Mouse (Mus musculus) midbrain, postnatal 0 days (tissue): ENCODE results near the gene A930017K11Rik. TPM values are rescaled to one million over a fixed set of nuclear protein-coding genes. Genes with fewer than 3 reads are reported as not detected.

ENCODE experiments used
- ATAC-seq: fragments of 200-750 bp; cut with Nextera tagmentation; 2 replicates; pipeline ENCODE4 v1.8.0; 2017; ENCODE audit warnings: moderate number of reproducible peaks, mild to moderate bottlenecking, moderate TSS enrichment, moderate library complexity; ENCODE audit not compliant: low FRiP score
- DNase-seq: peaks from one replicate; pipeline ENCODE4 v3.0.0-alpha.2; 2015; ENCODE audit warnings: low spot score
- H3K27ac ChIP-seq: fragments of 300-500 bp; sonication (generic); 2 replicates; pipeline ENCODE4 v1.5.1; 2014; ENCODE audit warnings: low read depth, mild to moderate bottlenecking, low read length, mixed read lengths
- H3K27me3 ChIP-seq: fragments of 300-500 bp; sonication (generic); 2 replicates; pipeline ENCODE4 v1.6.1; 2014; ENCODE audit warnings: low read length, control low read depth, mixed read lengths; ENCODE audit not compliant: insufficient read depth
- H3K36me3 ChIP-seq: fragments of 300-500 bp; sonication (generic); 2 replicates; pipeline ENCODE4 v1.6.1; 2014; ENCODE audit warnings: low read length, control low read depth, mixed read lengths; ENCODE audit not compliant: insufficient read depth
- H3K4me1 ChIP-seq: fragments of 300-500 bp; sonication (generic); 2 replicates; pipeline ENCODE4 v1.6.1; 2014; ENCODE audit warnings: mild to moderate bottlenecking, control low read depth, antibody characterized with exemption, low read length, mixed read lengths; ENCODE audit not compliant: insufficient read depth
- H3K4me2 ChIP-seq: fragments of 300-500 bp; sonication (generic); 2 replicates; pipeline ENCODE4 v1.6.1; 2014; ENCODE audit warnings: low read depth, mild to moderate bottlenecking, low read length, mixed read lengths; ENCODE audit not compliant: poor library complexity, severe bottlenecking
- H3K4me3 ChIP-seq: fragments of 300-500 bp; sonication (generic); 2 replicates; pipeline ENCODE4 v1.5.1; 2014; ENCODE audit warnings: low read depth, mild to moderate bottlenecking, low read length, moderate library complexity
- H3K9ac ChIP-seq: fragments of 300-500 bp; sonication (generic); replicated peaks from 2 replicates; pipeline ENCODE4 v1.6.1; 2014; ENCODE audit warnings: mild to moderate bottlenecking, low read length, moderate library complexity, mixed read lengths; ENCODE audit not compliant: poor library complexity, severe bottlenecking
- H3K9me3 ChIP-seq: fragments of 300-500 bp; sonication (generic); 2 replicates; pipeline ENCODE4 v1.6.1; 2016; ENCODE audit warnings: low read length, control low read depth
- CTCF ChIP-seq: IDR thresholded peaks from 2 replicates; pipeline ENCODE4 v1.5.1; 2016; ENCODE audit warnings: antibody characterized with exemption, mild to moderate bottlenecking
- WGBS: fragments of 180-500 bp; shearing (Covaris S2); extraction: QIAGEN DNeasy Blood & Tissue Kit; methylation state at CpG from one replicate; pipeline ENCODE4 v1.1.7; 2014; 5-methylcytosine and 5-hydroxymethylcytosine counted together
- polyA plus RNA-seq: library from polyadenylated mRNA; unstranded; fragments of >200 nt; fragmentation: Nextera tagmentation; extraction: Ambion mirVana; gene quantifications from 2 replicates; pipeline ENCODE4 v1.2.1, GENCODE M21; 2015
- total RNA-seq: library from RNA; depleted of rRNA; stranded (reverse); fragments of >200 nt; gene quantifications from 2 replicates; pipeline ENCODE4 v1.2.3, GENCODE M21; 2014; rRNA removed

The A930017K11Rik gene
- total and polyA plus RNA-seq, 2 experiments from 2014 or later, result 3.7 to 4.1 TPM

- H3K27ac ChIP-seq, result no peak overlapping the region
- H3K4me2 ChIP-seq, result no peak overlapping the region
- no peaks in the 10 kb centered on the region for H3K9me3 ChIP-seq
- no peaks in the 10 kb centered on the region for H3K36me3 ChIP-seq
- H3K9ac ChIP-seq, result no peak overlapping the region
- H3K27me3 ChIP-seq, result no peaks in the 10 kb centered on the region
- H3K4me3 ChIP-seq, result no peak overlapping the region
- WGBS, result 91% methylated on average over 4 of the region's 4 CpGs
- ATAC-seq, result no peak
- no peaks in the 10 kb centered on the region for H3K4me1 ChIP-seq
- DNase-seq, result no peak
- no peak for TF ChIP-seq CTCF
These were observed 40.5 kb downstream of the A930017K11Rik start for GRCm38 (mm10) chr17:25911816-25912215.

- no peak overlapping the region for H3K27ac ChIP-seq
- H3K4me1 ChIP-seq, result no peaks in the 10 kb centered on the region
- H3K4me3 ChIP-seq, result no peak overlapping the region
- H3K9me3 ChIP-seq, result no peaks in the 10 kb centered on the region
- ATAC-seq (no peak), DNase-seq (no peak)
- no peak overlapping the region for H3K9ac ChIP-seq
- H3K36me3 ChIP-seq, result peaks cover 3% of the 10 kb centered on the region; the same call in 1 of the 2 replicates
- no peak for TF ChIP-seq CTCF
- no peak overlapping the region for H3K4me2 ChIP-seq
- no peaks in the 10 kb centered on the region for H3K27me3 ChIP-seq
- 92% methylated on average over 2 of the region's 2 CpGs for WGBS
These were observed 44.7 kb downstream of the A930017K11Rik start for GRCm38 (mm10) chr17:25907640-25908039.

GRCm38 (mm10) chr17:25903061-25903460 lies 49.3 kb downstream of the A930017K11Rik start:
- no peak for DNase-seq
- no peak for ATAC-seq
- WGBS, result 91% methylated on average over 3 of the region's 3 CpGs
- no peak for TF ChIP-seq CTCF
- H3K4me1 ChIP-seq, result no peaks in the 10 kb centered on the region
- no peak overlapping the region for H3K9ac ChIP-seq
- H3K4me2 ChIP-seq, result no peak overlapping the region
- no peaks in the 10 kb centered on the region for H3K27me3 ChIP-seq
- H3K9me3 ChIP-seq, result no peaks in the 10 kb centered on the region
- H3K36me3 ChIP-seq, result peaks cover 3% of the 10 kb centered on the region; the same call in 1 of the 2 replicates
- H3K27ac ChIP-seq, result no peak overlapping the region
- H3K4me3 ChIP-seq, result no peak overlapping the region

- Histone ChIP-seq H3K4me3 (no peak overlapping the region), H3K27ac (no peak overlapping the region), H3K36me3 (no peaks in the 10 kb centered on the region), H3K27me3 (no peaks in the 10 kb centered on the region), H3K9me3 (no peaks in the 10 kb centered on the region), H3K4me1 (no peaks in the 10 kb centered on the region), H3K4me2 (no peak overlapping the region), H3K9ac (no peak overlapping the region)
- no peak for DNase-seq
- WGBS, result 96% methylated on average over 1 of the region's 1 CpGs
- TF ChIP-seq CTCF, result peak; percentile 10; the same call in 1 of the 2 replicates
- ATAC-seq, result no peak
These were observed 52.2 kb downstream of the A930017K11Rik start for GRCm38 (mm10) chr17:25900193-25900592.

Other genes starting within 250 kb of the A930017K11Rik start
Only the 30 nearest of the 33 such genes appear.
- 8.0 and 10.5 TPM in 2 replicates for gene Rpusd1, start 224.9 kb downstream of the A930017K11Rik start, total RNA-seq
- 26.7 and 33.3 TPM in 2 replicates for gene Rpusd1, start 224.9 kb downstream of the A930017K11Rik start, polyA plus RNA-seq
- not detected in 2 replicates for gene Mslnl, start 216.5 kb downstream of the A930017K11Rik start, total RNA-seq
- gene Mslnl, start 216.5 kb downstream of the A930017K11Rik start, polyA plus RNA-seq, result not detected in 2 replicates
- 0.52 and 1.6 TPM in 2 replicates for gene Msln, start 198.2 kb downstream of the A930017K11Rik start, total RNA-seq
- 2.2 and 3.6 TPM in 2 replicates for gene Msln, start 198.2 kb downstream of the A930017K11Rik start, polyA plus RNA-seq
- 25.2 and 27.3 TPM in 2 replicates for gene Narfl, start 178.8 kb downstream of the A930017K11Rik start, total RNA-seq
- 25.1 and 27.2 TPM in 2 replicates for gene Narfl, start 178.8 kb downstream of the A930017K11Rik start, polyA plus RNA-seq
- 149 and 156 TPM in 2 replicates for gene Haghl, start 166.9 kb downstream of the A930017K11Rik start, total RNA-seq
- gene Haghl, start 166.9 kb downstream of the A930017K11Rik start, polyA plus RNA-seq, result 206 and 228 TPM in 2 replicates
- 0.44 TPM in 1 of 2 replicates, not detected in the other for gene Ccdc78, start 166.0 kb downstream of the A930017K11Rik start, total RNA-seq
- gene Ccdc78, start 166.0 kb downstream of the A930017K11Rik start, polyA plus RNA-seq, result 0.39 and 0.65 TPM in 2 replicates
- gene Fam173a, start 159.7 kb downstream of the A930017K11Rik start, total RNA-seq, result 65.8 and 74.2 TPM in 2 replicates
- gene Fam173a, start 159.7 kb downstream of the A930017K11Rik start, polyA plus RNA-seq, result 106 and 116 TPM in 2 replicates
- gene AC134908.4, start 156.9 kb downstream of the A930017K11Rik start, total RNA-seq, result not detected in 2 replicates
- 0.89 TPM in 1 of 2 replicates, not detected in the other for gene AC134908.4, start 156.9 kb downstream of the A930017K11Rik start, polyA plus RNA-seq
- gene Metrn, start 155.4 kb downstream of the A930017K11Rik start, total RNA-seq, result 155 and 236 TPM in 2 replicates
- 50.0 and 54.3 TPM in 2 replicates for gene Metrn, start 155.4 kb downstream of the A930017K11Rik start, polyA plus RNA-seq
- 140 and 154 TPM in 2 replicates for gene Fbxl16, start 143.5 kb downstream of the A930017K11Rik start, total RNA-seq
- gene Fbxl16, start 143.5 kb downstream of the A930017K11Rik start, polyA plus RNA-seq, result 43.1 and 51.7 TPM in 2 replicates
- 33.4 and 37.6 TPM in 2 replicates for gene Wdr24, start 128.9 kb downstream of the A930017K11Rik start, total RNA-seq
- gene Wdr24, start 128.9 kb downstream of the A930017K11Rik start, polyA plus RNA-seq, result 24.7 and 27.3 TPM in 2 replicates
- 39.1 and 46.2 TPM in 2 replicates for gene Jmjd8, start 123.7 kb downstream of the A930017K11Rik start, total RNA-seq
- 43.8 and 45.9 TPM in 2 replicates for gene Jmjd8, start 123.7 kb downstream of the A930017K11Rik start, polyA plus RNA-seq
- gene Stub1, start 119.2 kb downstream of the A930017K11Rik start, total RNA-seq, result 237 and 248 TPM in 2 replicates
- gene Stub1, start 119.2 kb downstream of the A930017K11Rik start, polyA plus RNA-seq, result 374 and 397 TPM in 2 replicates
- 95.2 and 168 TPM in 2 replicates for gene Rhbdl1, start 115.3 kb downstream of the A930017K11Rik start, total RNA-seq
- gene Rhbdl1, start 115.3 kb downstream of the A930017K11Rik start, polyA plus RNA-seq, result 97.0 and 110 TPM in 2 replicates
- gene Gm20683, start 110.8 kb downstream of the A930017K11Rik start, total RNA-seq, result 25.8 and 34.3 TPM in 2 replicates
- 11.9 and 14.2 TPM in 2 replicates for gene Gm20683, start 110.8 kb downstream of the A930017K11Rik start, polyA plus RNA-seq
- 49.2 and 70.1 TPM in 2 replicates for gene Rhot2, start 107.7 kb downstream of the A930017K11Rik start, total RNA-seq
- gene Rhot2, start 107.7 kb downstream of the A930017K11Rik start, polyA plus RNA-seq, result 15.4 and 16.2 TPM in 2 replicates
- gene Wdr90, start 91.1 kb downstream of the A930017K11Rik start, total RNA-seq, result 36.2 and 44.3 TPM in 2 replicates
- 14.2 and 15.0 TPM in 2 replicates for gene Wdr90, start 91.1 kb downstream of the A930017K11Rik start, polyA plus RNA-seq
- gene Mcrip2, start 83.8 kb downstream of the A930017K11Rik start, total RNA-seq, result 14.6 and 29.9 TPM in 2 replicates
- 39.5 and 45.5 TPM in 2 replicates for gene Mcrip2, start 83.8 kb downstream of the A930017K11Rik start, polyA plus RNA-seq
- 53.8 and 64.8 TPM in 2 replicates for gene Mettl26, start 77.5 kb downstream of the A930017K11Rik start, total RNA-seq
- 67.3 and 74.0 TPM in 2 replicates for gene Mettl26, start 77.5 kb downstream of the A930017K11Rik start, polyA plus RNA-seq
- 0.77 and 1.7 TPM in 2 replicates for gene Wfikkn1, start 71.7 kb downstream of the A930017K11Rik start, total RNA-seq
- gene Wfikkn1, start 71.7 kb downstream of the A930017K11Rik start, polyA plus RNA-seq, result 0.42 and 0.56 TPM in 2 replicates
- gene Rab40c, start 32.8 kb downstream of the A930017K11Rik start, total RNA-seq, result 42.1 and 43.0 TPM in 2 replicates
- 36.2 and 38.9 TPM in 2 replicates for gene Rab40c, start 32.8 kb downstream of the A930017K11Rik start, polyA plus RNA-seq
- 73.6 and 111 TPM in 2 replicates for gene Pigq, start 7.6 kb downstream of the A930017K11Rik start, total RNA-seq
- 75.4 and 79.7 TPM in 2 replicates for gene Pigq, start 7.6 kb downstream of the A930017K11Rik start, polyA plus RNA-seq
- gene Nhlrc4, start 7.6 kb downstream of the A930017K11Rik start, total RNA-seq, result 0.47 and 0.60 TPM in 2 replicates
- gene Nhlrc4, start 7.6 kb downstream of the A930017K11Rik start, polyA plus RNA-seq, result 0.35 and 0.91 TPM in 2 replicates
- 29.7 and 36.8 TPM in 2 replicates for gene Capn15, start 33.2 kb upstream of the A930017K11Rik start, total RNA-seq
- 14.7 and 20.1 TPM in 2 replicates for gene Capn15, start 33.2 kb upstream of the A930017K11Rik start, polyA plus RNA-seq
- 34.7 and 35.7 TPM in 2 replicates for gene Rab11fip3, start 117.0 kb upstream of the A930017K11Rik start, total RNA-seq
- gene Rab11fip3, start 117.0 kb upstream of the A930017K11Rik start, polyA plus RNA-seq, result 14.8 and 18.3 TPM in 2 replicates
- gene Decr2, start 137.8 kb upstream of the A930017K11Rik start, total RNA-seq, result 38.0 and 41.1 TPM in 2 replicates
- gene Decr2, start 137.8 kb upstream of the A930017K11Rik start, polyA plus RNA-seq, result 42.3 and 44.4 TPM in 2 replicates
- 6.4 and 7.7 TPM in 2 replicates for gene Nme4, start 143.0 kb upstream of the A930017K11Rik start, total RNA-seq
- 9.2 and 10.2 TPM in 2 replicates for gene Nme4, start 143.0 kb upstream of the A930017K11Rik start, polyA plus RNA-seq
- gene Tmem8, start 160.7 kb upstream of the A930017K11Rik start, total RNA-seq, result 9.0 and 9.5 TPM in 2 replicates
- 3.5 TPM in 2 replicates for gene Tmem8, start 160.7 kb upstream of the A930017K11Rik start, polyA plus RNA-seq
- 95.0 and 117 TPM in 2 replicates for gene Mrpl28, start 170.9 kb upstream of the A930017K11Rik start, total RNA-seq
- 165 and 179 TPM in 2 replicates for gene Mrpl28, start 170.9 kb upstream of the A930017K11Rik start, polyA plus RNA-seq
- gene Axin1, start 186.1 kb upstream of the A930017K11Rik start, total RNA-seq, result 27.2 and 30.0 TPM in 2 replicates
- 18.5 and 21.0 TPM in 2 replicates for gene Axin1, start 186.1 kb upstream of the A930017K11Rik start, polyA plus RNA-seq